Mouse (Mus musculus) spleen, postnatal 14 days (tissue): ENCODE measurements at regions not wholly inside any gene's neighbourhood (a gene's known extent, or its start where the extent isn't known, plus 50 kb on each side); places are given as distances from the start of the nearest gene placed in this dataset.
A peak's percentile ranks its signal among the peaks of the same experiment; 100 is the strongest.

Experiments used
- DNase-seq, 2 experiments: peaks; one replicate each; pipeline ENCODE4 v3.0.0; 2021 to 2022; ENCODE audit warnings: low spot score in 2 of 2

GRCm38 (mm10) chrX:139392777-139393176 lies 59.3 kb downstream of the Trap1a start:
- DNase-seq = no peak

DNA sequence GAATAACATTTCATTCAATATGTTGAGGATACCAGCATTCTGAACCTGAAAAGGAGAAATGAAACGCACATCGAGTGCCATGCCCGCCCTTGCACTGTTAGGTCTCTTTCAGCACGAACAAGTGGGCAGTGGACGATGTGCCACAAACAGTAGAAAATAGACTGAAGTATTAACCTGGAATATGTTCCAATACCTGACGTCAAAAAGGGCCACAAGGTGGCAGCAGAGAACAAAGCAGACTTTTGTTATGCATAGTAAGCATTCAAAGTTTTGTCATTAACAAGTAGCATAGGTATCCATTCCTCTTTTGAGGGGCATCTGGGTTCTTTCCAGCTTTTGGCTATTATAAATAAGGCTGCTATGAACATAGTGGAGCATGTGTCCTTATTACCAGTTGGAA lies 63.5 kb upstream of the D330045A20Rik start:
- peak in 1 of 2 experiments; percentile 14 for DNase-seq

- DNase-seq = no peak
These were observed 60.3 kb upstream of the D330045A20Rik start for GRCm38 (mm10) chrX:139419867-139420266.

GRCm38 (mm10) chrX:139424307-139424706 lies 55.9 kb upstream of the D330045A20Rik start:
- no peak for DNase-seq
